Mouse (Mus musculus): ENCODE measurements around the gene Sertm1. TPM values are rescaled to one million over a fixed set of nuclear protein-coding genes. Genes with fewer than 3 reads are reported as not detected.

The Sertm1 gene
- total RNA-seq (2023) = not detected

DNA sequence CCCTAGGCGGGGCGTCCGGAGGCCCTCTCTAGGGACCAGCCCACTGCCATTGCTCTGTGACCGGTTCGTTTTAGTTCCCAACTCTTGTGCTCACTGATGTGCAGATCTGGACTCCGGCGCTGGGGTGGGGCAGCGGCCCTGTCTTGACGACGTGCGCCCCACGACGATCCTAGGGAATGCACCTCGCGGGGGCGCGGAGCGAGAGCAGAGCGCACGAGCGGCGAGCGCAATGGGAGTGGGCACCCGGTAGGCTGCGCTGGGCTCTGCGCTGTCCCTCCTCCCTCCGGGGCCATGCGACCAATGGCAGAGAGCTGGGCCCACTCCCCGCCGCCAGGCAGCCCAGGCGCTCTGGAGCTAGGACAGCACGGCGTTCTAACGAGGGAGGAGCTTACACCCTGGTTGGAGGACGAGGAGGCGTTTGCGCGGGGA, at the start of gene Sertm1:
Sertm1 (minus strand) TSS at position 245 of the 429 bp plus-strand sequence.

Other genes with a start within 250 kb of the Sertm1 start
- 100 to 1,000 TPM in 1 of 2 experiments, 10 to 100 TPM in 1; 97.2 to 105 TPM for gene Supt20, start 223.1 kb downstream of the Sertm1 start, total RNA-seq (2023)
- gene Gm21958, start 201.5 kb downstream of the Sertm1 start, total RNA-seq (2023) = not detected
- gene Exosc8, start 180.5 kb downstream of the Sertm1 start, total RNA-seq (2023) = 10 to 100 TPM; 42.4 to 53.5 TPM
- 10 to 100 TPM; 11.5 to 13.0 TPM for gene Alg5, start 180.3 kb downstream of the Sertm1 start, total RNA-seq (2023)
- gene Smad9, start 160.3 kb downstream of the Sertm1 start, total RNA-seq (2023) = not detected
- gene Rfxap, start 108.1 kb downstream of the Sertm1 start, total RNA-seq (2023) = 10 to 100 TPM; 21.5 to 28.3 TPM
- not detected for gene Ccna1, start 139.6 kb upstream of the Sertm1 start, total RNA-seq (2023)
- gene Spg20, start 196.2 kb upstream of the Sertm1 start, total RNA-seq (2023) = 1 to 10 TPM; 4.5 to 5.5 TPM
- gene Ccdc169, start 221.5 kb upstream of the Sertm1 start, total RNA-seq (2023) = under 1 TPM in 1 of 2 experiments, not detected in 1; 0.13 TPM

Data from neutrophil, adult 59 days (primary cell).